Mouse (Mus musculus) ES-E14 (cell line): ENCODE measurements at regions not wholly inside any gene's neighbourhood (a gene's known extent, or its start where the extent isn't known, plus 50 kb on each side); places are given as distances from the start of the nearest gene placed in this dataset.

Experiments used
- CHD2 ChIP-seq: IDR thresholded peaks from 2 replicates; pipeline ENCODE4 v1.6.1; 2014; ENCODE audit warnings: mild to moderate bottlenecking, low read depth, low read length, inconsistent platforms
- HCFC1 ChIP-seq: IDR thresholded peaks from 2 replicates; pipeline ENCODE4 v1.6.1; 2012; ENCODE audit warnings: low read length, inconsistent platforms, borderline replicate concordance; ENCODE audit not compliant: insufficient read depth
- MAFK ChIP-seq: IDR thresholded peaks from 2 replicates; pipeline ENCODE4 v1.6.1; 2014; ENCODE audit warnings: mild to moderate bottlenecking, low read depth, low read length, inconsistent platforms; ENCODE audit not compliant: insufficient read depth
- ZNF384 ChIP-seq: IDR thresholded peaks from 2 replicates; pipeline ENCODE4 v1.6.1; 2012; ENCODE audit warnings: low read depth, low read length, inconsistent platforms

- no peak for TF ChIP-seq ZNF384
- no peak for TF ChIP-seq HCFC1
- TF ChIP-seq CHD2, result no peak
- TF ChIP-seq MAFK, result no peak
Measured at GRCm38 (mm10) chr12:50734135-50734534, 85.2 kb upstream of the Prkd1 start.
